Mouse (Mus musculus) liver, embryonic 13.5 days (tissue): ENCODE results near the gene Ahsg. TPM values are rescaled to one million over a fixed set of nuclear protein-coding genes. Genes with fewer than 3 reads are reported as not detected.

Experiments
- ATAC-seq: fragments of 200-750 bp; cut with Nextera tagmentation; 2 replicates; pipeline ENCODE4 v1.8.0; 2017; ENCODE audit warnings: low read depth, mild to moderate bottlenecking, moderate number of reproducible peaks, moderate library complexity
- DNase-seq: peaks from one replicate; pipeline ENCODE4 v3.0.0; 2022
- H3K27ac ChIP-seq: fragments of 300-500 bp; sonication (generic); 2 replicates; pipeline ENCODE4 v1.5.1; 2015; ENCODE audit warnings: moderate library complexity, mild to moderate bottlenecking, inconsistent platforms
- H3K27me3 ChIP-seq: fragments of 300-500 bp; sonication (generic); 2 replicates; pipeline ENCODE4 v1.6.1; 2015; ENCODE audit warnings: mild to moderate bottlenecking, inconsistent platforms
- H3K36me3 ChIP-seq: fragments of 300-500 bp; sonication (generic); 2 replicates; pipeline ENCODE4 v1.6.1; 2015; ENCODE audit warnings: mild to moderate bottlenecking, inconsistent platforms
- H3K4me1 ChIP-seq: fragments of 300-500 bp; sonication (generic); replicated peaks from 2 replicates; pipeline ENCODE4 v1.6.1; 2015; ENCODE audit warnings: inconsistent platforms
- H3K4me2 ChIP-seq: fragments of 300-500 bp; sonication (generic); 2 replicates; pipeline ENCODE4 v1.6.1; 2015; ENCODE audit warnings: inconsistent platforms, mild to moderate bottlenecking, moderate library complexity
- H3K4me3 ChIP-seq: fragments of 300-500 bp; sonication (generic); replicated peaks from 2 replicates; pipeline ENCODE4 v1.5.1; 2015; ENCODE audit warnings: mild to moderate bottlenecking, inconsistent platforms
- H3K9ac ChIP-seq: fragments of 300-500 bp; sonication (generic); 2 replicates; pipeline ENCODE4 v1.6.1; 2015; ENCODE audit warnings: mild to moderate bottlenecking, inconsistent platforms
- H3K9me3 ChIP-seq: fragments of 300-500 bp; sonication (generic); replicated peaks from 2 replicates; pipeline ENCODE4 v1.6.1; 2016; ENCODE audit warnings: inconsistent platforms
- WGBS: fragments of 180-500 bp; shearing (Covaris S2); methylation state at CpG from one replicate; pipeline ENCODE4 v1.1.7; 2015; ENCODE audit not compliant: insufficient replicate concordance; 5-methylcytosine and 5-hydroxymethylcytosine counted together
- polyA plus RNA-seq: library from polyadenylated mRNA; unstranded; fragments of >200 nt; fragmentation: Nextera tagmentation; extraction: Ambion mirVana; gene quantifications from 2 replicates; pipeline ENCODE4 v1.2.1, GENCODE M21; 2015

Gene Ahsg
- polyA plus RNA-seq, 1 experiment from 2014 or later, result 513 TPM

DNA sequence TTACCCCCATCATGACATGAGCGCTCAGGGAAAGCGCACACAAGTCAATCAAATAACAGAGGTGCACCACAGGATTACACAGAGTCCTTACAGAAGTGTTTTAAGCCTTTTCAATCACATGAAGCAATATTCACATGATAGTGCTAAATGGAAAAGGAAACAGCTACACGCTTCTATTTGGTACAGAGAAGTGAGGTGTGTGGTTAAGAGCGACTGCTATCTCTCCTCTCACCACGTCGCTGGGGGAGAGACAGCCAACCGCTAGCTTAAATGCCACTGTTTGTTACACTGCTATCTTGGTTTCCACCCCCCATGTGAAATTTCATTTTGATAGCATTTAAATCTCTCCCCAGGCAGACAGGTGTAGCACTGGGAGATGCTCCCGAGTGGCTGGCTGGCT lies 1.4 kb upstream of the Ahsg start:
- H3K4me2 ChIP-seq, result no peak overlapping the region
- ATAC-seq, result no peak
- DNase-seq, result no peak
- no peak overlapping the region for H3K27ac ChIP-seq
- H3K36me3 ChIP-seq, result peaks cover 3% of the 10 kb centered on the region; the same call in 1 of the 2 replicates
- H3K4me3 ChIP-seq, result no peak overlapping the region
- H3K27me3 ChIP-seq, result no peaks in the 10 kb centered on the region
- no peak overlapping the region for H3K9ac ChIP-seq
- H3K4me1 ChIP-seq, result peaks cover 22% of the 10 kb centered on the region
- H3K9me3 ChIP-seq, result no peaks in the 10 kb centered on the region
- WGBS, result 52% methylated on average over 8 of the region's 8 CpGs

DNA sequence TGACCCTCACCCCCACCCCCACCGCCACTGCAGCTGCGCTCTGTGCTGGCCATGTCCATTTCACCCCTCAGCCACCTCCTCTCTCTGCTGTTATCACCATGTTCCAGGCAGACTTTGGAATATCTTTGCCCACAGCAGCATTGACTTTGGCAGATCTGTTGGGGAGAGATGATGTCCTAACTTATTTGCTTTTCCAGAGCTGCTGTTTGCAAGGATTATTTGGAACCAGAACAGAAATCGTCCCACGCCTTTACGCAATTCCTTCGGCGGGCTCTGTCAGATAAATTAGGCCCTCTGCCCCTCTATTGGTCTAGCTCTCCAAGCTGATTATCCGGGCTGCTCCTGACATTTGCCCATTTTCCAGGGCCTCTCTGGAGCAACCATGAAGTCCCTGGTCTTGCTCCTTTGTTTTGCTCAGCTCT lies 667 bp downstream of the Ahsg start:
- Histone ChIP-seq H3K9me3 (no peaks in the 10 kb centered on the region), H3K36me3 (peaks cover 3% of the 10 kb centered on the region; the same call in 1 of the 2 replicates), H3K4me3 (peak overlapping the region; percentile 41), H3K4me1 (peaks cover 18% of the 10 kb centered on the region), H3K27ac (peak overlapping the region; percentile 74), H3K4me2 (no peak overlapping the region), H3K9ac (peak overlapping the region; percentile 47), H3K27me3 (no peaks in the 10 kb centered on the region)
- ATAC-seq (peak; percentile 70), DNase-seq (no peak)
- 61% methylated on average over 8 of the region's 8 CpGs for WGBS

DNA sequence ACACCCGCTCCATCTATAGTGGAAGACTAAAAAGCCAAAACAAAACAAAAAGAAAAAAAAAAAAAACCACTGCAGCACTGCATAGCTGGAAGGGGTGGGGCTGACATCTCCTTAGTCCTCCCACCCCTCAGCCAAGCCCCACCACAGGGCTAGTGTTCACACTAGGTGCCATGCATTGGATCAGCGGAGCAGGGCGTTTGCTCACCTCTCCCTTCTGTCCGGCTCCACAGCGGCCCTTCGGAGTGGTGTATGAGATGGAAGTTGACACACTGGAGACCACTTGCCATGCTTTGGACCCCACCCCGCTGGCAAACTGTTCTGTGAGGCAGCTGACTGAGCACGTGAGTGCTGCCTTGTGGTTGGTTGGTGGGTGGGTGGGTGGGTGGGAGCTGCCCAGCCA lies 3.0 kb downstream of the Ahsg start:
- Histone ChIP-seq H3K36me3 (peaks cover 3% of the 10 kb centered on the region; the same call in 1 of the 2 replicates), H3K9ac (no peak overlapping the region), H3K27me3 (no peaks in the 10 kb centered on the region), H3K9me3 (no peaks in the 10 kb centered on the region), H3K27ac (no peak overlapping the region), H3K4me2 (peak overlapping the region; percentile 41), H3K4me1 (peaks cover 22% of the 10 kb centered on the region), H3K4me3 (peak overlapping the region; percentile 34; the same call in 1 of the 2 replicates)
- ATAC-seq (0 out of 2 replicates have a peak, but pooled peaks have one; percentile 22), DNase-seq (no peak)
- WGBS, result 62% methylated on average over 8 of the region's 8 CpGs

DNA sequence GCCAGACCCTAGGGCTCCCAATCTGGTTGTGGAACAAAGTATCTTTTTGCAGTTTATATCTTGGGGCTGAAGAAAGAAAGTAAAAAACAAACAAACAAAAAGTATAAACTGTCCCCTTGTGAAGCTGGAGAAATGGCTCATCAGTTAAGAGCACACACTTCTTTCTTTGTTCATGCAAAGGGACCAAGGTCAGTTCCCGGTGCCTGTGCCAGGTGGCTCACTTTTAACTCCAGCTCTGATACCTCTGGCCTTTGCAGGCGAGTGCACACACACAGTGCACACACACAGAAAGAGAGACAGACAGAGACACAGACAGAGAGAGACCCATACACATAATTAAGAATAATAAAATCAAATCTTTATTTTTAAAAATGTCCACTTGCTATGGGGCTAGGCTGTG lies 5.5 kb downstream of the Ahsg start:
- ATAC-seq (no peak), DNase-seq (no peak)
- peak overlapping the region; percentile 39; the same call in 1 of the 2 replicates for H3K27ac ChIP-seq
- no peak overlapping the region for H3K4me2 ChIP-seq
- H3K4me1 ChIP-seq, result peaks cover 14% of the 10 kb centered on the region; the same call in 1 of the 2 replicates
- H3K9ac ChIP-seq, result no peak overlapping the region
- H3K36me3 ChIP-seq, result peaks cover 3% of the 10 kb centered on the region; the same call in 1 of the 2 replicates
- 29% methylated on average over 2 of the region's 2 CpGs for WGBS
- no peaks in the 10 kb centered on the region for H3K27me3 ChIP-seq
- no peaks in the 10 kb centered on the region for H3K9me3 ChIP-seq
- no peak overlapping the region for H3K4me3 ChIP-seq

DNA sequence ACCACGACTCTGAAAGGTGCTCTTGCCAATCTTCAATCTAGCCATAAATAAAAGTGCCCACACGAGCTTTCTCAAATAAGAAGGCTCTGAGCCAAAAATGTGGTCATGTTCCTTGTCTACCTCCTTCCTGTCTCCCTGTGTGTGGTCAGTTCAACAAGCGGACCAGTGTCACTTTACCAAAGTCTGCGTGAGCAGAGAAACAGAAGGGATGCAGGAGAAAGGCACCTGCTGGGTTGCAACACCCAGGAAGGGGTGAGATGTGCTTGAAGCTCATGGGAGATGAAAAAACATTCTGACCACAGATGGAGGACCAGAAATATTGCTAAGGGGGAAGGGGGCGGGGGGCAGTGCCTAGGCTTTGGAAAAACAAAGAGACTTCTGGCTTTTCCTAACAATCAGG lies 8.3 kb downstream of the Ahsg start:
- Histone ChIP-seq H3K27ac (no peak overlapping the region), H3K4me2 (no peak overlapping the region), H3K9me3 (no peaks in the 10 kb centered on the region), H3K4me1 (peaks cover 18% of the 10 kb centered on the region; the same call in 1 of the 2 replicates), H3K36me3 (peaks cover 2% of the 10 kb centered on the region; the same call in 1 of the 2 replicates), H3K9ac (no peak overlapping the region), H3K27me3 (no peaks in the 10 kb centered on the region), H3K4me3 (no peak overlapping the region)
- WGBS, result 41% methylated on average over 5 of the region's 5 CpGs
- no peak for DNase-seq
- ATAC-seq, result no peak

DNA sequence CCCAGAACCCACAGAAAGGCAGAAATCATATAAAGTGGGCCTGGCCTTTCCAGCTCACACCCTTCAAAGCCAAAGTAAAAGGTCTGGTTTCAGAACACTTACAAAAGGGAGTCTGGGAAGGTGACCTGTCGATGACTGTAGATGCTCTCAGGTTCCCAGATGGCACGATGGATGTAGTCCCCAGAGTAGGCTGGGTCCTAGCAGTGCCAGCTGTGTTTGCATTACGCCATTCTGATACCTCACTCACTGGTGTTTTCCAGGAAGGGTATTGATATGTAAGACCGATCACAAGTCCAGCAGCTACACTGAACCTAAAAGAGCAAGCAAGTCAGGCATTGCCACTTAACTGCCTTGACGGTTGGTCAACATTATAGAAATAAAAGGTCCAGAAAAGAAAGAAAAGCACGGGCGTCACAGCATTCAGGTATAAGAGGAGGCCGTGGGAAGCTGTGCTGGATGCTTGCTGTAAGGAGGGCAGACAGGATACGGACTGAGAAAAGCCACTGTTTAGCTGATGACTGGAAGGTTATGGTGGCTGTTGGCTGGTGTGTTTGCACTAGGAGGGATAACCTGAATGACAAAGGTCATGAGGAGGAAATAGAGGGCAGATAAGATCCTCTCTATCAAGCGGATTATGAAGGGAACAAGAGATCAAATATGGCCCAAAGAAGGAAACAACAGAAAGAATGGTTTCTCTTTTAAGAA lies 8.9 kb downstream of the Ahsg start:
- no peak overlapping the region; the same call in 1 of the 2 replicates for H3K27ac ChIP-seq
- 58% methylated on average over 10 of the region's 10 CpGs for WGBS
- ATAC-seq, result peak; percentile 63
- no peaks in the 10 kb centered on the region for H3K36me3 ChIP-seq
- H3K4me1 ChIP-seq, result peaks cover 18% of the 10 kb centered on the region; the same call in 1 of the 2 replicates
- no peak overlapping the region for H3K4me2 ChIP-seq
- no peaks in the 10 kb centered on the region for H3K9me3 ChIP-seq
- H3K9ac ChIP-seq, result no peak overlapping the region
- no peaks in the 10 kb centered on the region for H3K27me3 ChIP-seq
- H3K4me3 ChIP-seq, result no peak overlapping the region
- no peak for DNase-seq

DNA sequence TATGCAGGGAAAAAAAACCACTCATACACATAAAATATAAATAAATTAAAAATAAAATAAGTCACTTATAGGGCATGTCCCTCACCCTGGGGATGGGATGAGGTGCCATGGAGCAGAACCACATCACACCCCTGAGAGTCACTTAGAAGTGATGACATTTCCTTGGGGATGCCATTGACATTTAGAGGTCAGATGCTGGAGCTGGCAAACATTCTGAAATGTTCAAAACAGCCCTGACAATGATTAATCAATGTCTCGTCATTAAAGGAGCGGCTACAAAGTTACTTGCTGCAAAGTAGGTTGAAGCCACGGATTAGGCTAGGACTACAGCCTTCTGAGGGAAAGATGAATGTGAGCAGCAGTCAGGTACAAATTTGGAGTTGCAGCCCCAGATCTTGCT lies 10.2 kb downstream of the Ahsg start:
- 64% methylated on average over 3 of the region's 3 CpGs for WGBS
- Histone ChIP-seq H3K4me2 (no peak overlapping the region), H3K27ac (no peak overlapping the region), H3K27me3 (no peaks in the 10 kb centered on the region), H3K36me3 (no peaks in the 10 kb centered on the region), H3K9me3 (no peaks in the 10 kb centered on the region), H3K4me3 (no peak overlapping the region), H3K9ac (no peak overlapping the region), H3K4me1 (peaks cover 15% of the 10 kb centered on the region; the same call in 1 of the 2 replicates)
- ATAC-seq (no peak), DNase-seq (no peak)

DNA sequence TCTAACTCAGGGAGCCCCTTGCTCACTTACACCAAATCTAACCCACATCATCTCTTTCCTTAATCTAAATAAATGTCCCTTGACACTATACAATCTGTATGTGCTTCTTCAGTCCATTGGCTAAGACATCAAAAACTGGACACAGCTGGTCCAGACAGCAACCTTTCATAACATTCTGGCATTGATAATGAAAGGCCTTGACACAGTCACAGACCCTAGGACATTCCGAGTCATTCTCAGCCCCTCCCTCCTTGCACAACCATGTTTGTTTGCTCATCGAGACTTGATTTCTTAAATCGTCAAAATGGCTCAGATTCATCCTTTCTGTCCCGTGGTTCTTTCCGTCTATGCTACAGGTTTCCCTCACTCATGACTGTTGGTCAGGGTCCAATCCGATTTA lies 18.2 kb downstream of the Ahsg start:
- Histone ChIP-seq H3K27me3 (no peaks in the 10 kb centered on the region), H3K4me3 (no peak overlapping the region), H3K27ac (no peak overlapping the region), H3K36me3 (no peaks in the 10 kb centered on the region), H3K4me2 (no peak overlapping the region), H3K9me3 (no peaks in the 10 kb centered on the region), H3K4me1 (no peaks in the 10 kb centered on the region), H3K9ac (no peak overlapping the region)
- 69% methylated on average over 6 of the region's 6 CpGs for WGBS
- no peak for DNase-seq
- ATAC-seq, result no peak

DNA sequence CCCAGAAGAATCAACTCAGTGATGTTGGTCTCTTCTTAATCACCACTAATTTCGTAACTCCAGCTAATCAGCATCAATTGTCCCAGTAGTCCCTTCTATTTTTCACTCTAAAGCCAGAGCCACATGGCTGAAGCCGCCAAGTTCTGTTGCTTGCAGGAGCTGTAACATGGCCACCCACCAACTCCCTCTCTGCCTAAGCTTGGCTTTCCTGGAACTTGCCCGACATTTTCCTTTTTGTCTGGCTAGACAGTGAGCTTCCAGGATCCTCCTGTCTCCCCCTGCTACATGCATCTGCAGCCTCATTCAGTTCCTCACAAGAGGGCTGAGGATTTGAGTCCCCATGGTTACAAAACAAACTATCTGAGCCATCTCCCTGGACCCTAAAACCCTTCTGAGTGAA lies 20.9 kb downstream of the Ahsg start:
- no peak for ATAC-seq
- Histone ChIP-seq H3K4me3 (no peak overlapping the region), H3K4me2 (no peak overlapping the region), H3K9me3 (no peaks in the 10 kb centered on the region), H3K27me3 (no peaks in the 10 kb centered on the region), H3K4me1 (no peaks in the 10 kb centered on the region), H3K27ac (no peak overlapping the region), H3K9ac (no peak overlapping the region), H3K36me3 (no peaks in the 10 kb centered on the region)
- DNase-seq, result no peak
- 56% methylated on average over 3 of the region's 3 CpGs for WGBS

DNA sequence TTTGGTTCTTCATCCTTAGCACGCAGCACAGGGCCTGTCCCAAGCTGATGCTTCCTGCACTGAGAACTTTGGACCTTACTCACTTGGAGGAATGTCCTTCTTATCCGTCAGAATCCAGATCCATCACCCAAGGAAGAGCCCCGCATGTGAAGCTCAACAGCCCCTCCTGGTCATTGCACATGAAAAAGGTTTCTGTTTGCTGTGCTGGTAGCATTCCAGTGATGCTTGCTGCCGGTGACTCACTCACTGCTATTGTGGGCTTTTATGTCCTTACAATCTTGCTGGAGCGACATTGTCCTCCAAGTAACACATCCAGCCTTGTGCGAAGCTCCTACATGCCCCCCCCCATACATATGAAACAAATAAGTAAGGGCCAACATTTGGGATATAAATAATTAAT lies 21.8 kb downstream of the Ahsg start:
- Histone ChIP-seq H3K9ac (no peak overlapping the region), H3K9me3 (no peaks in the 10 kb centered on the region), H3K4me2 (no peak overlapping the region), H3K27ac (no peak overlapping the region), H3K4me1 (no peaks in the 10 kb centered on the region), H3K36me3 (no peaks in the 10 kb centered on the region), H3K27me3 (no peaks in the 10 kb centered on the region), H3K4me3 (no peak overlapping the region)
- 68% methylated on average over 6 of the region's 6 CpGs for WGBS
- ATAC-seq (no peak), DNase-seq (no peak)

DNA sequence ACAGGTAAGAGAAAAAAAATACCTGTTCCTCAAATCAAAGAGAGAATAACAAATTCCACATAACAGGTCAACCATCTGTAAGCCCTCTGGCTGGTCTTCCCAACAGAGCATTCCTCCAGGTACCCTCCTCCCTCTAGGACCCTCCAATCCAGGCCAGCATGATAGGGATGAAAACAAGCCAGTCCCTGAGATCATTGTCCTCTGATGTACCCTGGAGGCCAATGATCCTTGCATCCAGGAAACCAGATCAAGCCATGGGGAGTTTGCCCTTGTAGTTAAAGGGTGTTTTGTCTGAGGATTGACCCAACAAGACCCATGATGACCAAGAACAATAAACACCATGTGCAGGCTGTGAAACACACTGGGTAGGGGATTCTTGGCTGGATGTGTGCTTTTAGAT lies 23.2 kb downstream of the Ahsg start:
- no peak overlapping the region for H3K27ac ChIP-seq
- H3K9ac ChIP-seq, result no peak overlapping the region
- H3K36me3 ChIP-seq, result no peaks in the 10 kb centered on the region
- no peaks in the 10 kb centered on the region for H3K9me3 ChIP-seq
- no peak overlapping the region for H3K4me2 ChIP-seq
- no peak overlapping the region for H3K4me3 ChIP-seq
- DNase-seq (no peak), ATAC-seq (no peak)
- no peaks in the 10 kb centered on the region for H3K4me1 ChIP-seq
- H3K27me3 ChIP-seq, result no peaks in the 10 kb centered on the region

DNA sequence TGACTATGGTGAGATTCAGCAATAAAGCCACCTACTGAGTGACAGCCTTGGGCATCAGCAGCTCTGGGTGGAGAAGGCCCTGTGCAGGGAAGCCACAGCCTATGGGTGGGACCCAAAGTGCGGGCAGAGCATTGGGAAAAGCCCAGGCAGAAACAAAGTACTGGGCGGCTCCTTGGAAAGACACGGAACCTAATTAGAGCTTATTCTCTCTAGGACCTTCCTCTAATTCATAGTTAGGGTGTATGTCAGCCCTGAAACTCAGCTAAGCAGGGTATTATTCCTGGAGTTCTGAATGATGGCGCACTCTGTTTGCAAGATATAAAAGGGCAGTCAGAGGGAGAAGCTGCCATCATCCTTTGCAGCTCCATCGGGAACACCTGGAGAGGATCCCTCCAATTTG lies 27.0 kb downstream of the Ahsg start, which contains the start of gene Fetub:
TSS of gene Fetub (plus strand) at position 301 of the 400 bp plus-strand sequence.
- ATAC-seq (no peak), DNase-seq (no peak)
- Histone ChIP-seq H3K27me3 (no peaks in the 10 kb centered on the region), H3K9ac (no peak within 1 kb of the TSS), H3K9me3 (no peaks in the 10 kb centered on the region), H3K4me3 (no peak within 1 kb of the TSS), H3K27ac (no peak within 1 kb of the TSS), H3K4me2 (no peak within 1 kb of the TSS), H3K36me3 (no peaks in the 10 kb centered on the region), H3K4me1 (no peaks in the 10 kb centered on the region)
- WGBS, result 70% methylated on average over 5 of the region's 5 CpGs
